Mouse (Mus musculus): ENCODE data around the gene Grik5. TPM values are rescaled to one million over a fixed set of nuclear protein-coding genes. Genes with fewer than 3 reads are reported as not detected.
"Not testable (repeated sequence)": the region's sequence is repeated elsewhere in the genome, so short reads cannot be mapped to it uniquely, and the experiment has no call there.

The Grik5 gene
- polyA plus RNA-seq, 1 experiment from 2014 or later, result 9.6 TPM

DNA sequence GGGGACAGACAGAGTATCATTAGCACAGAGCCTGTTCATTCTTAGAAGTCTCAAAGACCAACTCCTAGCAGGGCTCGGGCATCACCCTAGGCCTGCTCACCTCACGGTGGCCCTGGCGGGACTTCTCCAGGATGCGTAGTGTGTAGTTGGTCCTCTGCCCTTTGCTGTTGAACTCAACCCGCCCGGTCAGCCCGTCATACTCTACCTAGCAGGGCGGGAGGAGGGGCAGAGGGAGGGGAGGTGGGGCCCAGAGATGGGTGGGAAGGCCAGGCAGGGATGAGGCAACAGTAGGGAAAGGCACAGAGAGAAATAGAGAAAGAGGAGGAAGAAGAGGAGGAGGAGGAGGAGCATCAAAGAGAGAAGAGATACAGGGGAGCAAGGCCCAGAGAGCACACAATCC, 13.8 kb downstream of the Grik5 start:
- no peak overlapping the region for H3K9ac ChIP-seq (ENCODE audit: low read length)
- H3K36me3 ChIP-seq (ENCODE audit: control insufficient read depth, insufficient read depth, low read length), result peaks cover 40% of the 10 kb centered on the region
- H3K9me3 ChIP-seq (ENCODE audit: control insufficient read depth, low read length), result no peaks in the 10 kb centered on the region
- ATAC-seq (ENCODE audit: insufficient read depth, low FRiP score, low TSS enrichment), result no peak
- no peak overlapping the region for H3K27ac ChIP-seq (ENCODE audit: low read depth, low read length)
- DNase-seq (ENCODE audit: low spot score), result no peak
- no peak overlapping the region for H3K4me2 ChIP-seq (ENCODE audit: low read depth)
- no peaks in the 10 kb centered on the region for H3K27me3 ChIP-seq (ENCODE audit: control insufficient read depth, insufficient read depth, low read length)
- 96% methylated on average over 8 of the region's 8 CpGs for WGBS
- no peak overlapping the region for H3K4me3 ChIP-seq (ENCODE audit: low read depth, low read length)
- no peaks in the 10 kb centered on the region for H3K4me1 ChIP-seq (ENCODE audit: control insufficient read depth, insufficient read depth, low read length)

DNA sequence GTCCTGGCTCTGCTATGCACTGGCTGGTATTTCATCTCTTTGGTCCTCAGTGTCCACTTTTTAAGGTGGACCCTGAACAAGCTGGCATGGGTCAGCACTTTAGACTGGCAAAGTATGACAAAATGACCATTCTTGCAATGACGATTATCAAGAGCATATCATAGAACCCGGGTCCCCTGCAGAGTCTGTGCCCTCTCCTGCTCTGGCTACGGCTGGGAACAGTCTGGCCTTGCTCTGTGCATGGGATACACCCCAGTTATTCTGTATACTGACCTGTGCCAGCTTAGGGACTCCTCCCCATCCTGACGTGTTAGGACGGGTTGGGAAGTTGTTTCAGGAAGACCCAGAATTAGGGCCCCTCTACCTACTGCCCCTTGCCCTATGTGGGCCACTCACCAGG, 14.3 kb downstream of the Grik5 start:
- Histone ChIP-seq H3K27me3 (ENCODE audit: control insufficient read depth, insufficient read depth, low read length) (no peaks in the 10 kb centered on the region), H3K9ac (ENCODE audit: low read length) (no peak overlapping the region), H3K4me2 (ENCODE audit: low read depth) (no peak overlapping the region), H3K9me3 (ENCODE audit: control insufficient read depth, low read length) (no peaks in the 10 kb centered on the region), H3K27ac (ENCODE audit: low read depth, low read length) (no peak overlapping the region), H3K4me3 (ENCODE audit: low read depth, low read length) (no peak overlapping the region), H3K36me3 (ENCODE audit: control insufficient read depth, insufficient read depth, low read length) (peaks cover 40% of the 10 kb centered on the region), H3K4me1 (ENCODE audit: control insufficient read depth, insufficient read depth, low read length) (no peaks in the 10 kb centered on the region)
- DNase-seq (ENCODE audit: low spot score) (no peak), ATAC-seq (ENCODE audit: insufficient read depth, low FRiP score, low TSS enrichment) (no peak)
- WGBS, result 86% methylated on average over 5 of the region's 5 CpGs

DNA sequence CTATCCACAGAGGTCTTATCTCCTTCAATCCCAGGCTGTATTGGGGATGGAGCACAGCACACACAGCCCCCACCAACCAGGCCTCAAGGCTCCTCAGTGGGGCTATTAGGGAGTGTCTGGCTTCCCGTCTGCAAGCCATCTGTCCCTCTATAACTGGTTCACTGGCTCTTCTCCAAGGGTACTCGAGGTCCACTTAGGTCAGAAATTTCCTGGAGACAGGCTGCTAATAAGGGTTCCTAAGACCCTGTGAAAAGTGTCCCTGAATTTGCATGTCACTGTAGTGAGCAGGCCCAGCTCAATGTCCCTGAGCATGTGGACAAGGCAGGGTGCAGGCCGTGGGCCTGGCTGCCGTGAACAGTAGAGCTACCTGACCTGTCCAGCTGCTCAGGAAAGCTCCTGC, 15.2 kb downstream of the Grik5 start:
- no peak for ATAC-seq (ENCODE audit: insufficient read depth, low FRiP score, low TSS enrichment)
- H3K27me3 ChIP-seq (ENCODE audit: control insufficient read depth, insufficient read depth, low read length), result no peaks in the 10 kb centered on the region
- no peak overlapping the region for H3K9ac ChIP-seq (ENCODE audit: low read length)
- H3K4me1 ChIP-seq (ENCODE audit: control insufficient read depth, insufficient read depth, low read length), result no peaks in the 10 kb centered on the region
- 88% methylated on average over 4 of the region's 4 CpGs for WGBS
- peaks cover 38% of the 10 kb centered on the region for H3K36me3 ChIP-seq (ENCODE audit: control insufficient read depth, insufficient read depth, low read length)
- H3K27ac ChIP-seq (ENCODE audit: low read depth, low read length), result no peak overlapping the region
- DNase-seq (ENCODE audit: low spot score), result no peak
- no peak overlapping the region for H3K4me2 ChIP-seq (ENCODE audit: low read depth)
- no peak overlapping the region for H3K4me3 ChIP-seq (ENCODE audit: low read depth, low read length)
- no peaks in the 10 kb centered on the region for H3K9me3 ChIP-seq (ENCODE audit: control insufficient read depth, low read length)

DNA sequence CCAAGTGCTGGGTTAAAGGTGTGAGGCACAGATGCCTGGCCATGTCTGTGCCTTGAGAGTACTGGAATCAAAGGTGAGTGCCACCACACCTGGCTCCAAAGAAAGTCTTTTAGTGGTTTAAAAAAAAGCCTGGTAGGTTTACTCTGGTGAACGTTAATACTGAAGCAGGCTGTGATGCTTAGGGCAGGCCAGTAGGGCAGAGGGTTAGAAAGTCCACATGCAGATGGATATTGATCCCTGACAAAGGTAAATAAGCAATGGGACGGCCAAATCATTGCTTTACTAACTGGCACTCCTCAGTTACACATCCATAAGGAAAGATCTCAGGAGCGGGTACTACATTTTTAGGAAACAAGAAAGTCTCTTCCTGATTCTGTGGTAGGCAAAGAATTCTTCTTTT, 19.6 kb downstream of the Grik5 start:
- Histone ChIP-seq H3K4me3 (ENCODE audit: low read depth, low read length) (no peak overlapping the region), H3K9ac (ENCODE audit: low read length) (no peak overlapping the region), H3K4me2 (ENCODE audit: low read depth) (no peak overlapping the region), H3K27ac (ENCODE audit: low read depth, low read length) (no peak overlapping the region), H3K36me3 (ENCODE audit: control insufficient read depth, insufficient read depth, low read length) (peaks cover 20% of the 10 kb centered on the region), H3K4me1 (ENCODE audit: control insufficient read depth, insufficient read depth, low read length) (no peaks in the 10 kb centered on the region), H3K27me3 (ENCODE audit: control insufficient read depth, insufficient read depth, low read length) (no peaks in the 10 kb centered on the region), H3K9me3 (ENCODE audit: control insufficient read depth, low read length) (no peaks in the 10 kb centered on the region)
- WGBS, result 91% methylated on average over 3 of the region's 3 CpGs
- no peak for ATAC-seq (ENCODE audit: insufficient read depth, low FRiP score, low TSS enrichment)
- DNase-seq (ENCODE audit: low spot score), result no peak

DNA sequence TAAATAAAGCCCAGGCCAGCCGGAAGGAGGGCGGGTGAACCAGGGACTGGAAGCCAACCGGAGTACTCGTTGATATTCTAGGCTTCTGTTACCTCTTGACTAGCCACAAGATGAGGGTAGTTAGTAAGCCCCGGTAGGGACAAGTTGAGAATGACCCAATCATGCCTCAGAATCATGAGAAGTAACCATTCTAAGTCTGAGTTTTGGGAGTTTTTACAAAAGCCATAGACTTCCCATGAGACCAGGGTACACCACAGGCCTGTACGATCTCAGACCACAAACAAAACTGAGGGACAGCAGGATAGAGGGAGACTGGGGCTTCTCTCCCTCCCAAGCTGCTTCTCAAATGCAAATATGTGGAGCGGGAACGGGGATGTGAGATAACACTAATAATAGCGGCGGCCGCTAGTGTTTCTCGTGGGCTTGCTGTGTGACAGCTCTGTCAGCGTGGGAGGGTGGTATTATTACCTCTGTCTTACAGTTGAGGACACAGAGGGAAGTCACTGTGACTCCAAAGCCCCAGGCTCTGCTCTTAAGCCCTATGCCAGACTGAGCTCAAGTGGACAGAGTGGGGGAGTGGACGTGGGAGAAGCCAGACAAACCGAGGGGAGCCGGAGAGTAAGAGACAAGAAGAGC, 22.7 kb downstream of the Grik5 start:
- ATAC-seq (ENCODE audit: insufficient read depth, low FRiP score, low TSS enrichment), result no peak
- 89% methylated on average over 16 of the region's 16 CpGs for WGBS

DNA sequence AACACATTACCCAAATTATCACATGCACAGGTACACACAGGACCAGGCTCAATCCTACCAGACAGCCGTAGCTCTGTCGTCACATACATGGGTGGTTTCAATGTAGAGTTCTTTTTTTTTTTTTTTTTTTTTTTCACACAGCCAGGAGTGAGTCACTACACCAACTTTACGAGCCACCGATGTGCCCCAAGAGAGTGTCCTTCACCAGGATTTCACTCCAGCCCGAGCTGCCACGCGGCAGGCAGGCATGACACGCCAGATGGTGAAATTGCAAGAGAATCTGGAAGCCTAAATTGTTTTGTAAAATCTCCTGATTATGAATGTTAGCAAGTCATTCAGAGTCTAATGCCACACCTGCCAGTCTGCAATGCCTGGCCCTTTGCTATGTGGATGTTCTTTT, 24.8 kb downstream of the Grik5 start:
- WGBS, result 88% methylated on average over 8 of the region's 8 CpGs
- ATAC-seq (ENCODE audit: insufficient read depth, low FRiP score, low TSS enrichment), result no peak
- no peak overlapping the region for H3K27ac ChIP-seq (ENCODE audit: low read depth, low read length)

More for the DNA sequence above, 22.7 kb downstream of the Grik5 start:
- Histone ChIP-seq H3K4me2 (ENCODE audit: low read depth) (no peak overlapping the region), H3K27ac (ENCODE audit: low read depth, low read length) (no peak overlapping the region), H3K9ac (ENCODE audit: low read length) (no peak overlapping the region), H3K4me1 (ENCODE audit: control insufficient read depth, insufficient read depth, low read length) (no peaks in the 10 kb centered on the region), H3K36me3 (ENCODE audit: control insufficient read depth, insufficient read depth, low read length) (peaks cover 6% of the 10 kb centered on the region), H3K9me3 (ENCODE audit: control insufficient read depth, low read length) (no peaks in the 10 kb centered on the region), H3K4me3 (ENCODE audit: low read depth, low read length) (no peak overlapping the region), H3K27me3 (ENCODE audit: control insufficient read depth, insufficient read depth, low read length) (no peaks in the 10 kb centered on the region)
- no peak for DNase-seq (ENCODE audit: low spot score)

DNA sequence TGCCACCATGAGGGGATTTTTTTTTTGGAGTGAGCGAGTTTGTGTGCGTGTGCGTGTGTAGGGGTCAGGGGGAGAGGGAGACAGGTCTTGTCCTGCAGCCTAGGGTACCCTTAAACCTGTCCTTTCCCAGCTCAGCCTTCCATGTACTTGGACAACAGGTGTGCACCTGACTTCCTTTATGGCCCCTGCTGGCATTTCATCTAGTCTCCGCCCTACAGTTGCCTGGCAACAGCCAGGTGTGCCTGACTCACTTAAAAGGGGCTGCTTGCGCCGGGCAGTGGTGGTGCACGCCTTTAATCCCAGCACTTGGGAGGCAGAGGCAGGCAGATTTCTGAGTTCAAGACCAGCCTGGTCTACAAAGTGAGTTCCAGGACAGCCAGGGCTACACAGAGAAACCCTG, 27.5 kb downstream of the Grik5 start:
- not testable (repeated sequence) for H3K9me3 ChIP-seq (ENCODE audit: control insufficient read depth, low read length); H3K36me3 ChIP-seq (ENCODE audit: control insufficient read depth, insufficient read depth, low read length); H3K4me3 ChIP-seq (ENCODE audit: low read depth, low read length); H3K4me2 ChIP-seq (ENCODE audit: low read depth); H3K9ac ChIP-seq (ENCODE audit: low read length); H3K27me3 ChIP-seq (ENCODE audit: control insufficient read depth, insufficient read depth, low read length); DNase-seq (ENCODE audit: low spot score); ATAC-seq (ENCODE audit: insufficient read depth, low FRiP score, low TSS enrichment); H3K27ac ChIP-seq (ENCODE audit: low read depth, low read length); H3K4me1 ChIP-seq (ENCODE audit: control insufficient read depth, insufficient read depth, low read length)
- 94% methylated on average over 7 of the region's 7 CpGs for WGBS

More for the DNA sequence above, 24.8 kb downstream of the Grik5 start:
- no peak overlapping the region for H3K9ac ChIP-seq (ENCODE audit: low read length)
- no peaks in the 10 kb centered on the region for H3K9me3 ChIP-seq (ENCODE audit: control insufficient read depth, low read length)
- no peaks in the 10 kb centered on the region for H3K4me1 ChIP-seq (ENCODE audit: control insufficient read depth, insufficient read depth, low read length)
- no peak overlapping the region for H3K4me3 ChIP-seq (ENCODE audit: low read depth, low read length)
- DNase-seq (ENCODE audit: low spot score), result no peak
- H3K4me2 ChIP-seq (ENCODE audit: low read depth), result no peak overlapping the region
- H3K27me3 ChIP-seq (ENCODE audit: control insufficient read depth, insufficient read depth, low read length), result no peaks in the 10 kb centered on the region
- peaks cover 6% of the 10 kb centered on the region; the same call in 1 of the 2 replicates for H3K36me3 ChIP-seq (ENCODE audit: control insufficient read depth, insufficient read depth, low read length)

DNA sequence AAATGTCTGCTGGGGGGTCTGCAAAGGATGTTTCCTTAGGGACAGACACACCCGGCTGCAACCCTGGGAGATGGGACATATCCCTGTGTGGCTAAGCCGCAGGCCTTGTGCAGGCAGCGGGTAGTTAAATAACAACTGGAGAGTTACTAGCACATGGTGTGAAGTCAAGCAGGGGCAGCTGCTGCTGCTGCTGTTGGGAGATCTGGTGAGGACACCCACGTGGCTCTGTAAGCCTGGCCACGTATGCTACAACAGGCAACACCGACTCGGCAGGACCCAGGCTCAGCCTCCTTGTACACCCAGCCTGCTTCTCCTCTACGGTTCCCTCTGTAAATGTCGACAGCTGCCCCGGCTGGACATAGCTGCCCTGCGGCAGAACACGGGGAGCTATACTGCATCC, 30.2 kb downstream of the Grik5 start:
- Histone ChIP-seq H3K36me3 (ENCODE audit: control insufficient read depth, insufficient read depth, low read length) (peaks cover 2% of the 10 kb centered on the region), H3K27ac (ENCODE audit: low read depth, low read length) (no peak overlapping the region), H3K9ac (ENCODE audit: low read length) (no peak overlapping the region), H3K4me2 (ENCODE audit: low read depth) (no peak overlapping the region), H3K4me1 (ENCODE audit: control insufficient read depth, insufficient read depth, low read length) (no peaks in the 10 kb centered on the region), H3K27me3 (ENCODE audit: control insufficient read depth, insufficient read depth, low read length) (no peaks in the 10 kb centered on the region), H3K4me3 (ENCODE audit: low read depth, low read length) (no peak overlapping the region), H3K9me3 (ENCODE audit: control insufficient read depth, low read length) (no peaks in the 10 kb centered on the region)
- 92% methylated on average over 12 of the region's 12 CpGs for WGBS
- ATAC-seq (ENCODE audit: insufficient read depth, low FRiP score, low TSS enrichment) (no peak), DNase-seq (ENCODE audit: low spot score) (no peak)

DNA sequence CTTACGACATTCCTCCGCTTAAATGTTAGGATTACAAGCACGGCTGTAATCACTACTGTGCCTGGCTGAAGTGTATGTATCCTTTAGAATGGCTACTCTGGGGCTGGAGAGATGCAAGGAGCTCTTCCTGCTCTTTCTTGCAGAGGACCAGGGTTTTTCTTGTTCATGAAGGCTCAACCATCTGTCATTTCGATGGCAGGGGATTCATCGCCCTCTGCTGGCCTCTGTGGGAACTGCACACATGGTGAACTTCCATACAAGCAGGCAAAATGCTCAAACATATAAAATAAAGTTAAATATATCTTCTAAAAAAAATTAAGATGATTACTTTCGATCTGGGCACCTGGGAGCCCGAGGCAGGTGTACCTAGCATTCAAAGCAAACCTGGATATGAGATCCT, 36.2 kb downstream of the Grik5 start:
- H3K4me1 ChIP-seq (ENCODE audit: control insufficient read depth, insufficient read depth, low read length), result no peaks in the 10 kb centered on the region
- H3K4me2 ChIP-seq (ENCODE audit: low read depth), result no peak overlapping the region
- 61% methylated on average over 7 of the region's 7 CpGs for whole genome bisulfite sequencing
- no peak overlapping the region for H3K27ac ChIP-seq (ENCODE audit: low read depth, low read length)
- ATAC-seq (ENCODE audit: insufficient read depth, low FRiP score, low TSS enrichment) (no peak), DNase-seq (ENCODE audit: low spot score) (peak; percentile 74)
- no peaks in the 10 kb centered on the region for H3K27me3 ChIP-seq (ENCODE audit: control insufficient read depth, insufficient read depth, low read length)
- no peaks in the 10 kb centered on the region for H3K9me3 ChIP-seq (ENCODE audit: control insufficient read depth, low read length)
- H3K36me3 ChIP-seq (ENCODE audit: control insufficient read depth, insufficient read depth, low read length), result peaks cover 2% of the 10 kb centered on the region; the same call in 1 of the 2 replicates
- H3K4me3 ChIP-seq (ENCODE audit: low read depth, low read length), result no peak overlapping the region
- H3K9ac ChIP-seq (ENCODE audit: low read length), result no peak overlapping the region

Measured in neural tube, embryonic 11.5 days (tissue).